Mouse (Mus musculus) 416B (cell line): ENCODE results near the gene Rflna.

ENCODE experiments used
- DNase-seq: peaks from one replicate; pipeline ENCODE4 v3.0.0; 2011; ENCODE audit warnings: low read depth

Gene Rflna

GRCm38 (mm10) chr5:125052603-125053488 lies 49.8 kb downstream of the Rflna start:
- peak; percentile 38 for DNase-seq

GRCm38 (mm10) chr5:125053661-125054060 lies 50.6 kb downstream of the Rflna start:
- no peak for DNase-seq

- no peak for DNase-seq
These were observed 52.9 kb downstream of the Rflna start for GRCm38 (mm10) chr5:125055901-125056300.

GRCm38 (mm10) chr5:125056331-125056695 lies 53.3 kb downstream of the Rflna start:
- DNase-seq = no peak

- no peak for DNase-seq
These were observed 53.9 kb downstream of the Rflna start for GRCm38 (mm10) chr5:125056696-125057554.

GRCm38 (mm10) chr5:125057555-125058266 lies 54.7 kb downstream of the Rflna start:
- DNase-seq = no peak

- no peak for DNase-seq
These were observed 55.2 kb downstream of the Rflna start for GRCm38 (mm10) chr5:125058267-125058668.
